1 mouse cellular context compared by ENCODE assay signal in the genomic region with DNA sequence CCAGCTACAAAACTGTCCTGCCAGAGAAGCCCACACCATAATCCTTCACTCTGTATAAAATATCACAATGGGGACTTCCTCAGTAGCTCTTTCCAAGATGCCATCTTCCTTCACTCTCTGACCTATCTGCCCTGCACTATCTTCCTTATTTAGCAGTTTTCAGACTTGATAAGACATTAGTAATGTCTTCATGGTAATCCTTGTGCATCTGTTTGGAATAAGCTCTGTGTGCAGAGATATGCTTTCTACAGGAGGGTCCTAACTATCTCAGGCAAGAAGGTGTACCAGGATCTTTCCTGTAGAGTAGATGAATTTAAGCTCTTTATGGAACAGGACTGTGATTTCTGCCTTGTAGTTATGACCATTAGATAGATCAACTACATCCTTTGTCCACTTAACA.
TF ChIP-seq lines count a peak whose summit lies in the region.

No protein-coding gene starts in this region.

TF ChIP-seq in MEL, 35 proteins besides CTCF, POLR2A, EP300 and RAD21 (continued from another document):
- TF ChIP-seq CHD2 (IDR thresholded peaks at IDR 0.05; ENCODE audit: low read length) (no peak; the same call in 1 of the 2 replicates), ELF1 (IDR thresholded peaks at IDR 0.05; ENCODE audit: low read depth, low read length) (no peak), TBP (IDR thresholded peaks at IDR 0.05; ENCODE audit: low read depth, low read length) (no peak), MXI1 (IDR thresholded peaks at IDR 0.05; ENCODE audit: low read depth, low read length) (no peak), MAZ (IDR thresholded peaks at IDR 0.05; ENCODE audit: low read depth, low read length) (no peak), E2F4 (IDR thresholded peaks at IDR 0.05; ENCODE audit: borderline replicate concordance, low read depth, low read length) (no peak)
